Mouse (Mus musculus) layer of hippocampus, adult 2 months (tissue): ENCODE measurements around the gene Pax3. TPM values are rescaled to one million over a fixed set of nuclear protein-coding genes. Genes with fewer than 3 reads are reported as not detected.

Experiments used
- DNase-seq, 2 experiments: peaks; one replicate each; pipeline ENCODE4 v3.0.0; 2022; ENCODE audit warnings: low spot score in 2 of 2
- H3K27ac ChIP-seq: fragments of 200-600 bp; 2 replicates; pipeline ENCODE4 v1.8.1; 2022
- H3K4me3 ChIP-seq: fragments of 200-600 bp; 2 replicates; pipeline ENCODE4 v1.8.1; 2022; ENCODE audit warnings: mild to moderate bottlenecking
- CTCF ChIP-seq: fragments of 200-600 bp; conservative IDR thresholded peaks from 2 replicates; pipeline ENCODE4 v1.8.1; 2022; ENCODE audit warnings: antibody characterized with exemption, mild to moderate bottlenecking, moderate library complexity
- total RNA-seq, 2 experiments: library from RNA; stranded (reverse); gene quantifications; 2 replicates each; pipeline ENCODE4 v1.2.3; 2021

The Pax3 gene
- total RNA-seq, 2 experiments from 2014 or later: not detected

GRCm38 (mm10) chr1:78142912-78143311 lies 54.0 kb downstream of the Pax3 start:
- Histone ChIP-seq H3K27ac (no peak overlapping the region), H3K4me3 (no peak overlapping the region)
- DNase-seq: no peak
- no peak for TF ChIP-seq CTCF

DNA sequence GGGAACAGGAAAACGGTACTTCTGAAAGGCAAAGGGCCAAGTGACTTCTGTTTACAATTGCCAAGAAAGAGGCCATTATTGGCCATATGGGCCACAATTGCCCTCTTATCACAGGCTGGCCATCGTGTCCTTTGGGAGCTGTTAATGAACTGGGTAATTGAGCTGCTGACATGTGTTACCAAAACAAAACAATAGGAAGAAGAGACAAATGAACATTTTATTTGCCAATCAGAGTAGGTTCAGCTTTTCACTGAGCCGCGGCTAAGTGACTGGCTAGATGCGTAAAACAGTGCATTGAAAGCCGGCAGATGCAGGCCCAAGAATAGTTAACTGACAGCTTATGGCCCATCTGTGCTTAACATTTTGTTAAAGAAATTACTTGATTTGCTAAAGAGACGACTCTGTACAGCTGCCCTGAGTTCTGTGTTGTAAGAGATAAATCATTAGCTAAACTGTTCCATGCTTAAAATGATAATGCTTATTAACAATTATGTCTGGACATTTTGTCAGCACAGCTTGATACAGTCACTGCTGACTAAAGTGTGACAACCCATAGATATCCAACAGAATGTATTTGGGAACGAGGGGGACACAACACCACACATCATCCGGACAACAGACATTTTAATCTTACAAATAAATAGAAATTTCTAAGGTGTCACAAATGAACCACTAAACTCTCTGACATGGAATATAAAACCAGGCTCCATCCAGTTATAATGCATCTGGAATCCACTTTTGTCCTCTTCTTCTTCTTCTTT lies 55.0 kb downstream of the Pax3 start:
- DNase-seq: no peak
- Histone ChIP-seq H3K4me3 (no peak overlapping the region), H3K27ac (no peak overlapping the region)
- no peak for TF ChIP-seq CTCF

DNA sequence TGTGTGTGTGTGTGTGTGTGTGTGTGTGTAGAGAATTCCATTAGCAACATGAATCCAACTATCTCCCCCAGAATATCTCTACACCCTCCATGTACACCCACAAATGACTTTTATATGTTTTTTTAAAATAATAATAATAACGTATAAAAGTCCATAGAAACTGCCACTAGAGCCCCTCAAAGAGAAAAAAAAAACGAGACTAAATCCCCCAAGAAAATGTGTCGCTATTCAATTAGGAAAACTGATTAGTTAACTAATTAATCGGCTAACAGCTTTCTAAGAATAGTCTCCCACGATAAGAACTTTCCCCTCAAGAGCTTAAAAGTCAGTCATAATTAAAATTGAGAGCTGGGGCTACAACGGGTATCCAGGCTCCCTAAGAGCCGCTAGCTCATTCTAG lies 55.6 kb downstream of the Pax3 start:
- no peak overlapping the region for H3K27ac ChIP-seq
- H3K4me3 ChIP-seq: no peak overlapping the region
- no peak for TF ChIP-seq CTCF
- DNase-seq: no peak

DNA sequence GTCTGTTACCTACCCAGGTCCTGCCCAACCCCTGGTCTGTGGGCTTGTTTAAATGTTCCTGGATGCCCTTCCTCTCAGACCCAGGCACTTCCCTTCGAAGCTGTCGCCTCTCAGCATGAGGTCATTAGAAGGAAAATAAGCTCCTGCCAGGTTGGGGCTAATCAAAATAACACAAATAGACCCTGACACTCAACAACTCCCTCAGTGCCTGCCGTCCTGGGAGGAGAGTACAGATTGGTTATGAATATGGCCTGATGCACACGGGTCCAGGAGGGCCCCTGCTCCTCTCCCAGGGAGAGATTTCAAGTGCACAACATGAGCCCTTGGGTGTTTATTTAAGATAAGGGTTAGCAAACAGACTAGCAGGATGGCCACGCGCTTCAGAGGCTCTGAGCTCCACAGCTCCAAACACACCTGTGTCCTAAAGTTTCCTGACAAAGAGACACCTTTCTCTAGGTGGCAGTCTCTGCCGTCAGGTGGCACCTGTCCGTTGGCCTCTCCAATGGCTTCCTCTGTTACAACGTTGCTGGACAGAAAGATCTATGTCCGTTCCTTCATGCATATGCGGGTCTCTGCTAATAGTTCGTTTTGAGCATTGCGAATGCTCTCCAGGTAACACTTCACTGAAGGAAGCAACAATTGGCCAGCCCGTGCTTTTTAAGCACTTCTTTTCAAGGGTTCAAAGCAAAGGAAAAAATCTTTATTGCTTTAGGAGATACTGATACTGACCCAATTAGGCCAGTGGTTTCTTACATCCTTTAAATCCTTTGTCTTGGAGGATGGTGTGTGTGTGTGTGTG lies 56.2 kb downstream of the Pax3 start:
- Histone ChIP-seq H3K4me3 (no peak overlapping the region), H3K27ac (no peak overlapping the region)
- DNase-seq: no peak
- TF ChIP-seq CTCF: no peak

DNA sequence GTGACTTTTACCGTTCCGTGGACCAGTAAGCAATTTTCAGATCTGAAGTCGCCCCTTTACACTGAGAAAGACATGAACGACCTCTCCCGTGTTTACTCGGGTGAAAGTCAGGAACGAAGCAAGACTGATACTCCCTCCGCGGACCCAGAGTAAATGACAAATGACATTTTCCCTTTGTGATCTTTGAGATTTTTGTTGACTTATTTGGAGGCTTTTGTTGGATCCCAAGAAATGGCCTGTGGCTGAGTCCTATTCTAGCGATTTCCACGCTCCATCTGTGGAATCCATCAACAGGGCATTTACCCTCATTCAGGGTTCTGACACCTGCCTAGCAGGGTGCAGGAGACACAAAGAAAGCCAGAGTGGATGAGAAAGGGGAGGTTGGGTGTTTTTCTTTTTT lies 57.6 kb downstream of the Pax3 start:
- Histone ChIP-seq H3K27ac (no peak overlapping the region), H3K4me3 (no peak overlapping the region)
- no peak for TF ChIP-seq CTCF
- no peak for DNase-seq

DNA sequence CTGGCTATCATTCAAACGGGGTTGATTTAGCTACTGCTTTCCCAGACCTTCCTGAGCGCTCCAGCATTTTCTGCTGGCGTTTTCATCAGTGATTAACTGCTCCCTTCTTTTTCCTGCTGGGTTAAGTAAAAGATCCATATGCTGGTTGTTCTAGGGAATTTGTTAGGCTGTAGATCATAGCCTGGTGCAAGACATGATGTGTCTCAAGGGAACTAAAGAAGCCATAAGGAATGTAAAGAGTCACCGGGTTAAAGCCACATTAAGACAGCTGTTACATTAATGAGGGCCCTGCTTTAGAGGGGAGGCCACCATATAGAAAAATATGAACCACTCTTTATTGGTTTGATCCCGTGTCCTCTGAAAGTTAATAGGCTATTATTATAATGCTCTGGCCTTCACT lies 67.7 kb downstream of the Pax3 start:
- no peak for DNase-seq
- Histone ChIP-seq H3K27ac (no peak overlapping the region), H3K4me3 (no peak overlapping the region)
- TF ChIP-seq CTCF: no peak

- no peak overlapping the region for H3K27ac ChIP-seq
- no peak overlapping the region for H3K4me3 ChIP-seq
- DNase-seq: no peak
- no peak for TF ChIP-seq CTCF
Measured at GRCm38 (mm10) chr1:78119899-78120560, 76.9 kb downstream of the Pax3 start.

- DNase-seq: no peak
- no peak for TF ChIP-seq CTCF
- no peak overlapping the region for H3K27ac ChIP-seq
- H3K4me3 ChIP-seq: no peak overlapping the region
Measured at GRCm38 (mm10) chr1:78116046-78116445, 80.9 kb downstream of the Pax3 start.

GRCm38 (mm10) chr1:78110311-78110710 lies 86.6 kb downstream of the Pax3 start:
- H3K27ac ChIP-seq: no peak overlapping the region
- no peak for TF ChIP-seq CTCF
- no peak overlapping the region for H3K4me3 ChIP-seq
- DNase-seq: no peak

DNA sequence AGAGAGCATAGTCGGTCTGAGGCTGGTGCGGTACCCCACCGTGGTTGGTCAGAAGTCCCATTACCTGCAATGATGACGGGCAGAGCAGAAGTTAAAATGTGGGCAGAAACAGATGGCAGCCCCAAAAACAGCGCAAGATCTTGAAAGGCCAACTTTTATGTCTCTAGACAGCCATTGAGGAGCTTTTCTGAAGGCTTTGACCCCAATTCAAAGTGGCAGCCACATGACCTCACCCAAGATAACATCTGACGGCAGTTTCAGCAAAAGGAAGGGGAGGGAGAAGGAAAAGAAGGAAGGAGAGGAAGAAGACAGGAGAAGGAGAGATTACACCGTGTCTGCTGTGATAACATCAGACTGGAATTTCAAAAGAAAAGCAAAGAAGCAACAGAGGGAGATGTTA lies 93.4 kb downstream of the Pax3 start:
- no peak for TF ChIP-seq CTCF
- Histone ChIP-seq H3K4me3 (no peak overlapping the region), H3K27ac (no peak overlapping the region)
- no peak for DNase-seq

DNA sequence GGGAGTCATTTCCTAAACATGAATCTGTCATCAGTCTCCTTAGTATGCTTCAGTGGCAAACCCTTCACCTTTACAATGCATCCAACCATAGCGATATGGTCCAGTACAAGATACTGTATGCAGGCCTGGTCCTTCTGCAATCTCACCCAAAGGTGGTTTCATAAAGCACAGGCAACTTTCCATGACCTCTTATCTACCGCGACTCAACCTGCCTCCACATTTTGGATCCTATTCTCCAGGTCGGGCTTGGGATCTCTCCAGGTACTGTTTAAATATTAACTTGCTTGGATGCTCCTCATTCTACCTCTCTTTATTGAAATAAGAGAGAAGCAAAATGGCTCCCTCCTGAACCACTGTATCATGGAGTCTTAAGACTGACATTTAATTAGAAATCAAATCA lies 103.3 kb downstream of the Pax3 start:
- Histone ChIP-seq H3K4me3 (no peak overlapping the region), H3K27ac (no peak overlapping the region)
- no peak for DNase-seq
- TF ChIP-seq CTCF: no peak

DNA sequence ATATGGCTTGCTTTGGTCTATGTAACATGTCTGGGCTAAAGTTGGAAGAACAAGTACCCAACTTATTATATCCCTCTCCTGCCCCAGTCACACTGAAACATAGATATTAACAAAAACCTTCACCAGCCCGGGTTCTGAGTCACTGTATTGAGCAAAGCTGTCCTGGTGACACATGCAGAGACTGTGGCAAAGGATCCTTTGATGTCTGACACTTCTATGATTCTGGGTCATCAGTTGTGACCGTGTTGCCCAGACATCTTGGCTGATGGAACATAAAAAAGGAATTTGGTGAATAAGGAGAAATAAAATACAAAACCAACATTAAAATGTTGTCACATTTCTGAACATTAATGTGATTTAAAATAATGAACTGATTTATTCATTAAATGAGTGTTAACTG lies 108.3 kb downstream of the Pax3 start:
- H3K27ac ChIP-seq: no peak overlapping the region
- TF ChIP-seq CTCF: no peak
- no peak for DNase-seq
- no peak overlapping the region for H3K4me3 ChIP-seq

DNA sequence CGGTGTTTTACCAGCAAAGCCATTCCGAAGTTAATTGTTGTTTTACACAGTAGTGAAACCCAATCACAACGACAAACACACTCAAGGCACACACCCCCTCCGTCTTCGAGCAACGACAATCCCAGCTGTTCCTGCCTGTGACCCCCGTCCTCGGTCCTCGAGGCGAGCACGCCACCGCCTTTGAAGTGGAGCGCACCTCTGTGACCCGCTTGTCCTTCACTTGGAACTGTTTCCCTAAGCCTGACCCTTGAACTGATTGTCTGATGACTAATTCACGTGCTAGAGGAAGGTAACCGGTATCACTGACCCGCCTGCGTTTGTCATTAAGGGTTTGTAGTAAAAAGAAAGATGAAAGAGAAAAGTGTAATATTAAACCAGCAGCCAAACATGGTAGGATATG lies 115.2 kb downstream of the Pax3 start:
- Histone ChIP-seq H3K27ac (no peak overlapping the region), H3K4me3 (no peak overlapping the region)
- no peak for TF ChIP-seq CTCF
- DNase-seq: no peak

DNA sequence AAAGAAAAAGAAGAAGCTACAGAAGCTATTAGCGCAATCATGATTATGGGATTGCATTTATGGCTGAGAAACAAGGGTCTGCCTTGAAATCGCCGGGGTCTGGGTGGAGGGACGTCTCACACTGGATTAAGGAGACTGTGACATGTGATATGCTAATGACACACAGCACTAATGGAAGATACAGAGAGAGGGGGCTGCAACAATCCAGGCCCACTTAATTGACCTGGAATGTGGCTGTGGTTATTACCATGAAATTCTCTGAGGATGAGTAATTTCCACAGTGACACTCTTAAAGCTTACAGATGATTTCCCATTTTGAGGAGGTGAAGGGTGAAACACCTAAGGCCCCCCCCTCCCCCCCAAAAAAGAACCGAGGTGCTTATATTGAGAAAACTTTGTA lies 136.1 kb downstream of the Pax3 start:
- no peak for TF ChIP-seq CTCF
- Histone ChIP-seq H3K27ac (no peak overlapping the region), H3K4me3 (no peak overlapping the region)
- DNase-seq: no peak
